Mouse (Mus musculus): Measurements from ENCODE around the gene Sema3b. TPM values are rescaled to one million over a fixed set of nuclear protein-coding genes. Genes with fewer than 3 reads are reported as not detected.

Sema3b gene
- polyA plus RNA-seq, 1 experiment = 16.6 TPM

DNA sequence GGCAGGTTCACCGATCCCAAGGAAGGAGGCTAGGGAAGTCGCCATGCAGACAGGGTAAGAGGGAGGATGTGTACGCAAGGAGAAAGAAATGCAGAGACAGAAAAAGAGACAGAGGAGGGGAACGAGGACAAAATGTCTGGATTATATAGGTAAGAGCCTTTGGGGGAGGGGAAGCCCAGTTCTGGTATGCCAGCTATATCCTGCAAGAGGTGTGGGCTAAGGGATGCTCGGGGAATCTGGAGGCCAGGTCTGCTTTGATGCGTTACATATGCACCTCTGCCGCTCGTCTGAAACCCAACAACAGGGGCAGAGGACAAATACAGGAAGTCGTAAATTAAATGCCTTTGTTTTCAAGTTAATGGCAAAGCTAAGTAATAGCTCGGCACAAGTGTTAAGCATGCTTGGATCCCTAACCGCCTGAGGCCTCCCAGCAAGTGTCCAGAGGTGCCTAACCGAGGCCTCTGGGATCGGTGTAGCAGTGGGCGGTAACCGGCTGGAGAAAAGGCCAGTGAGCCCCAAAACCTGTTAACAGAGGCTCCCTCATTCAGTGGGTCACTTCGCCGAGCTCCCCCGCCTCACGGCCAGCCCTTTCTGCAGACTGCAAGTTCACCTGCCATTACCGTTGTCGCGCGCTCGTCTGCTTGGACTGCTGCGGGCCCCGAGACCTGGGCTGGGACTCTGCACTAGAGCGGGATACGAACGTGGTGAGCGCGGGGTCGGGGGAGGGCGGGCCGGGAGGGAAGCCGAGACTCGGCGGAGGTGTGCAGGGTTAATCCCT lies 55.3 kb downstream of the Sema3b start:
- Histone ChIP-seq H3K4me3 (ENCODE audit: insufficient read depth, low read length) (peak overlapping the region; percentile 62), H3K27ac (ENCODE audit: insufficient read depth, low read length) (peak overlapping the region; percentile 55), H3K4me1 (ENCODE audit: control insufficient read depth, insufficient read depth, low read length) (peaks cover 12% of the 10 kb centered on the region)
- TF ChIP-seq POLR2A (IDR thresholded peaks at IDR 0.05; ENCODE audit: low read depth, low read length) (no peak), CTCF (IDR thresholded peaks at IDR 0.05; ENCODE audit: borderline replicate concordance, insufficient read depth, low read length) (no peak)

GRCm38 (mm10) chr9:107552690-107553393 lies 56.2 kb downstream of the Sema3b start:
- Histone ChIP-seq H3K27ac (ENCODE audit: insufficient read depth, low read length) (no peak overlapping the region), H3K4me3 (ENCODE audit: insufficient read depth, low read length) (peak overlapping the region; percentile 62), H3K4me1 (ENCODE audit: control insufficient read depth, insufficient read depth, low read length) (peaks cover 12% of the 10 kb centered on the region)
- no peak for TF ChIP-seq POLR2A (IDR thresholded peaks at IDR 0.05; ENCODE audit: low read depth, low read length)
- no peak for TF ChIP-seq CTCF (IDR thresholded peaks at IDR 0.05; ENCODE audit: borderline replicate concordance, insufficient read depth, low read length)

GRCm38 (mm10) chr9:107551890-107552355 lies 57.1 kb downstream of the Sema3b start:
- peak overlapping the region; percentile 27 for H3K27ac ChIP-seq (ENCODE audit: insufficient read depth, low read length)
- peaks cover 5% of the 10 kb centered on the region; the same call in 1 of the 2 replicates for H3K4me1 ChIP-seq (ENCODE audit: control insufficient read depth, insufficient read depth, low read length)
- H3K4me3 ChIP-seq (ENCODE audit: insufficient read depth, low read length) = peak overlapping the region; percentile 62
- TF ChIP-seq CTCF (IDR thresholded peaks at IDR 0.05; ENCODE audit: borderline replicate concordance, insufficient read depth, low read length) (no peak), POLR2A (IDR thresholded peaks at IDR 0.05; ENCODE audit: low read depth, low read length) (peak; percentile 72)

DNA sequence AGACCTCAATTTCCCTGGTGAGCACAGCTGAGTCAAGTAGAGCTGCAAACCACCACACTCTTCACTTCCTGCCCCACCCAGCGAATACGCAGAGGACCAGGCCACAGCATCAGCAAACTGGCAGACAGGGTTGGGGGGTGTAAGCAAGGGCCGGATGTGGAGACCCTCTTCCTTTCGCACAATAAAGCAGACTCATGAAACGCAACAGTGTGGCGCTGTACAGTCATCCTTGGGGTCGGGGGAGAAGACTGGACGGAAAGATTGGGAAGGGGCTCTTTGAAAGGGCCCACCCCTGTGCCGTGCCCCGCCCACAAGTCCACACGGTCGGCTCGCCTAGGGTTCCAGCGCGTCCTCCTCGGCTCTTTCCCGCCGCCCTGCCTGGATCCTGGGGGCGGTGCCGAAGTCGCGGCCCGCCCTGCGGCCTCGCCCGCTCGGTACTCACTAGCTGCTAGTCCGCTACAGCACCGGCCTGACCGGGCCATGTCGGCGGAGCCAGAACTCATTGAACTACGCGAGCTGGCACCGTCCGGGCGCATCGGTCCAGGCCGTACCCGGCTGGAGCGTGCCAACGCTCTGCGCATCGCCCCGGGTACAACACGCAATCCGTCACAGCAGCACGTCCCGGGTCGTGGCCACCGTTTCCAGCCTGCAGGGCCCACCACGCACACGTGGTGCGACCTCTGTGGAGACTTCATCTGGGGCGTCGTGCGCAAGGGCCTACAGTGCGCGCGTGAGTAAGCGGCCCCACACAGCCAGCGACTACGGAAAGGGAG lies 57.7 kb downstream of the Sema3b start, which contains the start of gene Rassf1:
TSS of gene Rassf1 (plus strand) at position 439 of the 773 bp plus-strand sequence.
- H3K4me1 ChIP-seq (ENCODE audit: control insufficient read depth, insufficient read depth, low read length) = peaks cover 5% of the 10 kb centered on the region; the same call in 1 of the 2 replicates

GRCm38 (mm10) chr9:107550491-107551116 lies 58.4 kb downstream of the Sema3b start:
- Histone ChIP-seq H3K4me1 (ENCODE audit: control insufficient read depth, insufficient read depth, low read length) (peaks cover 5% of the 10 kb centered on the region; the same call in 1 of the 2 replicates), H3K4me3 (ENCODE audit: insufficient read depth, low read length) (no peak overlapping the region), H3K27ac (ENCODE audit: insufficient read depth, low read length) (no peak overlapping the region)
- TF ChIP-seq CTCF (IDR thresholded peaks at IDR 0.05; ENCODE audit: borderline replicate concordance, insufficient read depth, low read length) = no peak
- TF ChIP-seq POLR2A (IDR thresholded peaks at IDR 0.05; ENCODE audit: low read depth, low read length) = no peak

More for the DNA sequence above, 57.7 kb downstream of the Sema3b start, which contains the start of gene Rassf1:
- H3K27ac ChIP-seq (ENCODE audit: insufficient read depth, low read length) = peak within 1 kb of the TSS; percentile 27
- peak within 1 kb of the TSS; percentile 62 for H3K4me3 ChIP-seq (ENCODE audit: insufficient read depth, low read length)
- TF ChIP-seq CTCF (IDR thresholded peaks at IDR 0.05; ENCODE audit: borderline replicate concordance, insufficient read depth, low read length) = no peak
- TF ChIP-seq POLR2A (IDR thresholded peaks at IDR 0.05; ENCODE audit: low read depth, low read length) = peak; percentile 83

- H3K4me1 ChIP-seq (ENCODE audit: control insufficient read depth, insufficient read depth, low read length) = peaks cover 5% of the 10 kb centered on the region; the same call in 1 of the 2 replicates
- TF ChIP-seq CTCF (IDR thresholded peaks at IDR 0.05; ENCODE audit: borderline replicate concordance, insufficient read depth, low read length) = no peak
- no peak for TF ChIP-seq POLR2A (IDR thresholded peaks at IDR 0.05; ENCODE audit: low read depth, low read length)
- H3K4me3 ChIP-seq (ENCODE audit: insufficient read depth, low read length) = no peak overlapping the region
- H3K27ac ChIP-seq (ENCODE audit: insufficient read depth, low read length) = no peak overlapping the region
These were observed 59.5 kb downstream of the Sema3b start for GRCm38 (mm10) chr9:107549297-107550074.

DNA sequence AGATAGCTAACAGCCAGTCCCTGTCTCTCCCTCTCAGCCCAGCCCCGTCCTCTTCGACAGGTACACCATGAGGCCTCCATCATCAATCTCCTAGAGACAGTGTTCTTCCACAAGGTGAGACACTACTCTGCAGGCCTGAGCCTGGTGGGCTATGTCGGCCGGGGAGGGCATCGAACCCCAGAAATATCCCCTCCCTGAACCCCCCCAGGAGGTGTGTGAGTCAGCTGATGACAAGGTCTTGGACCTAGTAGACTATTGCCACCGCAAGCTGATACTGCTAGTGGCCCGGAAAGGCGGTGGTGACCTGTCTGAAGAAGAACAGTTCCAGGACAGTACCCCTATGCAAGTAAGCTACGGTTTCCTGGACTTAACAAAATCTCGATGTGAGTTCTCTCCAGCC lies 60.2 kb downstream of the Sema3b start:
- TF ChIP-seq POLR2A (IDR thresholded peaks at IDR 0.05; ENCODE audit: low read depth, low read length) = no peak
- TF ChIP-seq CTCF (IDR thresholded peaks at IDR 0.05; ENCODE audit: borderline replicate concordance, insufficient read depth, low read length) = no peak
- H3K4me1 ChIP-seq (ENCODE audit: control insufficient read depth, insufficient read depth, low read length) = peaks cover 5% of the 10 kb centered on the region; the same call in 1 of the 2 replicates
- H3K4me3 ChIP-seq (ENCODE audit: insufficient read depth, low read length) = no peak overlapping the region

DNA sequence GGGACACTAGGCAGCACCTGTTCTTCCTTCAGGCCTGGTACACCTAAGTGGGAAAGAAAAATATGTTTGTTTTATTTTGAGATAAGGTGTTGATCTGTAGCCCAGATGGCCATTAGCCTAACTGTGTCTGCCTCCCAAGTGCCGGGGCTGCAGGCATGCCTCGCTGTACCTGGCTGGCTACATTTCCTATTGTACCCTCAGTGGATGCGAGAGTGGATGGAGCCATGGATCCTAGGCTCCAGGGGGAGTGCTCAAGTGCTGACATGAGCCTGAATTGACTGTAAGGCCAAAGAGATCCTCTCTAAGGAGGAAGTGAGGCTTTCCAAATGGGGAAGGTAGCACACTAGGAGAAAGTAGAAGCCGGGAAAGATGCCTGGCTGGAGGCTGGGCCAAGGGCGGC lies 61.1 kb downstream of the Sema3b start:
- Histone ChIP-seq H3K4me1 (ENCODE audit: control insufficient read depth, insufficient read depth, low read length) (peaks cover 5% of the 10 kb centered on the region; the same call in 1 of the 2 replicates), H3K27ac (ENCODE audit: insufficient read depth, low read length) (no peak overlapping the region), H3K4me3 (ENCODE audit: insufficient read depth, low read length) (no peak overlapping the region)
- TF ChIP-seq POLR2A (IDR thresholded peaks at IDR 0.05; ENCODE audit: low read depth, low read length) (no peak), CTCF (IDR thresholded peaks at IDR 0.05; ENCODE audit: borderline replicate concordance, insufficient read depth, low read length) (no peak)

More for the DNA sequence above, 60.2 kb downstream of the Sema3b start:
- H3K27ac ChIP-seq (ENCODE audit: insufficient read depth, low read length) = no peak overlapping the region

Other genes with a start within 250 kb of the Sema3b start
- not detected in 2 replicates for gene Cacna2d2, start 209.6 kb downstream of the Sema3b start, polyA plus RNA-seq (2011; ENCODE audit: insufficient read length, low read depth, missing spikeins)
- 21.4 and 26.1 TPM in 2 replicates for gene Tmem115, start 75.3 kb downstream of the Sema3b start, polyA plus RNA-seq (2011; ENCODE audit: insufficient read length, low read depth, missing spikeins)
- 14.4 and 18.3 TPM in 2 replicates for gene Cyb561d2, start 67.0 kb downstream of the Sema3b start, polyA plus RNA-seq (2011; ENCODE audit: insufficient read length, low read depth, missing spikeins)
- gene Nprl2, start 67.0 kb downstream of the Sema3b start, polyA plus RNA-seq (2011; ENCODE audit: insufficient read length, low read depth, missing spikeins) = 16.7 and 18.9 TPM in 2 replicates
- 0.79 TPM in 1 of 2 replicates, not detected in the other for gene Zmynd10, start 61.9 kb downstream of the Sema3b start, polyA plus RNA-seq (2011; ENCODE audit: insufficient read length, low read depth, missing spikeins)
- 72.6 and 86.5 TPM in 2 replicates for gene Rassf1, start 57.7 kb downstream of the Sema3b start, polyA plus RNA-seq (2011; ENCODE audit: insufficient read length, low read depth, missing spikeins)
- gene Tusc2, start 46.0 kb downstream of the Sema3b start, polyA plus RNA-seq (2011; ENCODE audit: insufficient read length, low read depth, missing spikeins) = 14.5 and 15.6 TPM in 2 replicates
- 28.0 and 34.4 TPM in 2 replicates for gene Hyal2, start 41.3 kb downstream of the Sema3b start, polyA plus RNA-seq (2011; ENCODE audit: insufficient read length, low read depth, missing spikeins)
- gene Hyal1, start 32.3 kb downstream of the Sema3b start, polyA plus RNA-seq (2011; ENCODE audit: insufficient read length, low read depth, missing spikeins) = 13.9 and 15.6 TPM in 2 replicates
- gene Naa80, start 30.3 kb downstream of the Sema3b start, polyA plus RNA-seq (2011; ENCODE audit: insufficient read length, low read depth, missing spikeins) = 11.3 and 15.4 TPM in 2 replicates
- 0.40 and 0.76 TPM in 2 replicates for gene Hyal3, start 28.4 kb downstream of the Sema3b start, polyA plus RNA-seq (2011; ENCODE audit: insufficient read length, low read depth, missing spikeins)
- gene Ifrd2, start 21.6 kb downstream of the Sema3b start, polyA plus RNA-seq (2011; ENCODE audit: insufficient read length, low read depth, missing spikeins) = 31.1 and 31.5 TPM in 2 replicates
- 388 and 402 TPM in 2 replicates for gene Gnai2, start 26.1 kb upstream of the Sema3b start, polyA plus RNA-seq (2011; ENCODE audit: insufficient read length, low read depth, missing spikeins)
- 1.1 TPM in 1 of 2 replicates, not detected in the other for gene Slc38a3, start 60.3 kb upstream of the Sema3b start, polyA plus RNA-seq (2011; ENCODE audit: insufficient read length, low read depth, missing spikeins)
- gene Gnat1, start 70.5 kb upstream of the Sema3b start, polyA plus RNA-seq (2011; ENCODE audit: insufficient read length, low read depth, missing spikeins) = not detected in 2 replicates
- 68.0 and 88.1 TPM in 2 replicates for gene Sema3f, start 101.2 kb upstream of the Sema3b start, polyA plus RNA-seq (2011; ENCODE audit: insufficient read length, low read depth, missing spikeins)
- gene Rbm5, start 161.8 kb upstream of the Sema3b start, polyA plus RNA-seq (2011; ENCODE audit: insufficient read length, low read depth, missing spikeins) = 199 and 248 TPM in 2 replicates